8 mouse cellular contexts compared by ENCODE assay signal in genomic region chr17:8282821-8283525, GRCm38 (mm10). TPM values are rescaled to one million over a fixed set of nuclear protein-coding genes. Genes with fewer than 3 reads are reported as not detected.
DNase-seq lines count a peak whose midpoint lies in the region; ATAC-seq lines count a peak whose summit lies in the region.

Gene Mpc1 (plus strand): TSS chr17:8282904.

- H3K27me3 ChIP-seq in embryonic facial prominence, embryonic 11.5 days (ENCODE audit: control insufficient read depth, insufficient read depth, low read length) = no peaks in the 10 kb centered on the region; the same call in 1 of the 2 replicates
- H3K27me3 ChIP-seq in midbrain, embryonic 11.5 days (ENCODE audit: control insufficient read depth, insufficient read depth, low read length) = peaks cover 2% of the 10 kb centered on the region; the same call in 1 of the 2 replicates

- no peaks in the 10 kb centered on the region for H3K4me1 ChIP-seq in embryonic facial prominence, embryonic 11.5 days (ENCODE audit: control insufficient read depth, insufficient read depth, low read length)
- H3K4me1 ChIP-seq in midbrain, embryonic 11.5 days (ENCODE audit: control insufficient read depth, insufficient read depth, low read length) = peaks cover 7% of the 10 kb centered on the region

- H3K4me3 ChIP-seq in embryonic facial prominence, embryonic 11.5 days (ENCODE audit: low read depth, low read length) = peak within 1 kb of the TSS; percentile 83
- H3K4me3 ChIP-seq in midbrain, embryonic 11.5 days (ENCODE audit: low read depth, low read length) = peak within 1 kb of the TSS; percentile 80

- WGBS in embryonic facial prominence, embryonic 11.5 days = 2% methylated on average over 35 of the region's 35 CpGs
- 3% methylated on average over 33 of the region's 35 CpGs for WGBS in midbrain, embryonic 11.5 days

- intact Hi-C loops in left cerebral cortex, postnatal 4 days (cut with DNase I) = loop anchor here (10.0 kb wide), 2 partner anchors 88 to 92 kb away; no protein-coding TSS in a partner anchor

- peak within 1 kb of the TSS; percentile 74 for H3K9ac ChIP-seq in embryonic facial prominence, embryonic 11.5 days (replicated peaks; ENCODE audit: low read length)
- peak within 1 kb of the TSS; percentile 80 for H3K9ac ChIP-seq in midbrain, embryonic 11.5 days (ENCODE audit: low read length)

- DNase-seq in 3T3-L1 (ENCODE audit: low read depth, low spot score) = peak; percentile 76
- DNase-seq in adrenal gland, postnatal 14 days = peak; percentile 88
- peak; percentile 40 for DNase-seq in embryonic facial prominence, embryonic 11.5 days (ENCODE audit: low spot score)
- DNase-seq in heart, adult 11 months = peak; percentile 99
- peak; percentile 97 for DNase-seq in kidney, adult 11 months
- DNase-seq in left cerebral cortex, postnatal 4 days = peak; percentile 70
- DNase-seq in midbrain, embryonic 11.5 days (ENCODE audit: low spot score, missing footprints) = peak; percentile 94
- DNase-seq in spleen, adult 12 weeks (ENCODE audit: low spot score) = peak; percentile 33

- H3K4me2 ChIP-seq in embryonic facial prominence, embryonic 11.5 days (ENCODE audit: low read depth, low read length) = peak within 1 kb of the TSS; percentile 99
- peak within 1 kb of the TSS; percentile 100 for H3K4me2 ChIP-seq in midbrain, embryonic 11.5 days

- no peaks in the 10 kb centered on the region for H3K36me3 ChIP-seq in embryonic facial prominence, embryonic 11.5 days (replicated peaks; ENCODE audit: control insufficient read depth, insufficient read depth, low read depth, low read length)
- no peaks in the 10 kb centered on the region for H3K36me3 ChIP-seq in midbrain, embryonic 11.5 days (ENCODE audit: control insufficient read depth, insufficient read depth, low read length)

- peak; percentile 74 for ATAC-seq in embryonic facial prominence, embryonic 11.5 days (replicated peaks; ENCODE audit: insufficient number of reproducible peaks, low FRiP score, low TSS enrichment, low read depth)
- ATAC-seq in midbrain, embryonic 11.5 days (ENCODE audit: low FRiP score) = peak; percentile 4; the same call in 1 of the 2 replicates

- H3K27ac ChIP-seq in embryonic facial prominence, embryonic 11.5 days (replicated peaks; ENCODE audit: low read depth, low read length) = peak within 1 kb of the TSS; percentile 72
- peak within 1 kb of the TSS; percentile 27; the same call in 1 of the 2 replicates for H3K27ac ChIP-seq in midbrain, embryonic 11.5 days (ENCODE audit: low read depth, low read length)

- H3K9me3 ChIP-seq in embryonic facial prominence, embryonic 11.5 days (replicated peaks; ENCODE audit: control insufficient read depth, low read length) = no peaks in the 10 kb centered on the region
- no peaks in the 10 kb centered on the region for H3K9me3 ChIP-seq in midbrain, embryonic 11.5 days (ENCODE audit: control insufficient read depth, low read length)

RNA-seq across cellular contexts. Expression of gene Mpc1, which starts in this region (rescaled TPM):
- 356 and 378 TPM in 2 replicates for total RNA-seq in adrenal gland, postnatal 14 days (2021)
- polyA plus RNA-seq in embryonic facial prominence, embryonic 11.5 days (2014; fragmentation: Nextera tagmentation; extraction: Ambion mirVana) = 106 and 124 TPM in 2 replicates
- total RNA-seq in left cerebral cortex, postnatal 4 days (2021) = 100 to 1,000 TPM; 159 to 160 TPM
- polyA plus RNA-seq in midbrain, embryonic 11.5 days (2014; fragmentation: Nextera tagmentation; extraction: Ambion mirVana) = 100 and 102 TPM in 2 replicates

Comparison
In these comparisons a context has a peak if more than half of its experiments do, and no peak if none do; other contexts are left out.
1. Peak in every context shown above with its lines: DNase-seq, ATAC-seq, H3K4me3 ChIP-seq and H3K27ac ChIP-seq.
2. DNase-seq: peak in every context shown above with its lines; median percentile 99 in heart, adult 11 months; 97 in kidney, adult 11 months; 94 in midbrain, embryonic 11.5 days; 88 in adrenal gland, postnatal 14 days; 76 in 3T3-L1; 70 in left cerebral cortex, postnatal 4 days; 40 in embryonic facial prominence, embryonic 11.5 days; 33 in spleen, adult 12 weeks.